Mouse (Mus musculus): ENCODE results near the gene Ptprcap. TPM values are rescaled to one million over a fixed set of nuclear protein-coding genes. Genes with fewer than 3 reads are reported as not detected.

Gene Ptprcap
- total RNA-seq, 1 experiment from 2014 or later, result 3.9 TPM

GRCm38 (mm10) chr19:4166678-4167476 lies 13.5 kb downstream of the Ptprcap start:
- DNase-seq, result no peak

GRCm38 (mm10) chr19:4169378-4169784 lies 16.0 kb downstream of the Ptprcap start:
- peak; percentile 99 for DNase-seq

- DNase-seq, result no peak
Measured at GRCm38 (mm10) chr19:4169810-4170209, 16.4 kb downstream of the Ptprcap start.

- no peak for DNase-seq
Measured at GRCm38 (mm10) chr19:4170723-4171392, 17.5 kb downstream of the Ptprcap start.

GRCm38 (mm10) chr19:4171393-4172290 lies 18.2 kb downstream of the Ptprcap start:
- no peak for DNase-seq

GRCm38 (mm10) chr19:4172925-4173324 lies 19.5 kb downstream of the Ptprcap start:
- DNase-seq, result no peak

GRCm38 (mm10) chr19:4175368-4175947 lies 22.1 kb downstream of the Ptprcap start, which contains the start of gene Carns1:
Carns1 (minus strand) TSS chr19:4175479.
- DNase-seq, result no peak

- DNase-seq, result no peak
Measured at GRCm38 (mm10) chr19:4180411-4180810, 27.0 kb downstream of the Ptprcap start.

- DNase-seq, result peak; percentile 69
Measured at GRCm38 (mm10) chr19:4181892-4182291, 28.5 kb downstream of the Ptprcap start.

GRCm38 (mm10) chr19:4183689-4184088 lies 30.3 kb downstream of the Ptprcap start:
- DNase-seq, result no peak

GRCm38 (mm10) chr19:4184976-4185975 lies 31.9 kb downstream of the Ptprcap start:
- DNase-seq, result no peak

GRCm38 (mm10) chr19:4187303-4187702 lies 33.9 kb downstream of the Ptprcap start:
- DNase-seq, result no peak

- no peak for DNase-seq
Measured at GRCm38 (mm10) chr19:4189051-4189620, 35.7 kb downstream of the Ptprcap start.

GRCm38 (mm10) chr19:4190831-4191334 lies 37.5 kb downstream of the Ptprcap start, which contains the start of gene Tbc1d10c:
Tbc1d10c (minus strand) TSS chr19:4191284.
- DNase-seq, result no peak

GRCm38 (mm10) chr19:4191528-4192250 lies 38.3 kb downstream of the Ptprcap start, which contains the start of gene Ppp1ca:
Ppp1ca (plus strand) TSS chr19:4192065.
- DNase-seq, result peak; percentile 99

GRCm38 (mm10) chr19:4192251-4192985 lies 39.0 kb downstream of the Ptprcap start:
- no peak for DNase-seq

- no peak for DNase-seq
Measured at GRCm38 (mm10) chr19:4193129-4193528, 39.7 kb downstream of the Ptprcap start.

- DNase-seq, result no peak
Measured at GRCm38 (mm10) chr19:4194021-4194724, 40.8 kb downstream of the Ptprcap start.
